Mouse (Mus musculus) hindbrain, embryonic 16.5 days (tissue): ENCODE data around the gene Hspa5. TPM values are rescaled to one million over a fixed set of nuclear protein-coding genes. Genes with fewer than 3 reads are reported as not detected.

ENCODE experiments used
- ATAC-seq: fragments of 200-750 bp; cut with Nextera tagmentation; 2 replicates; pipeline ENCODE4 v1.8.0; 2017; ENCODE audit warnings: moderate TSS enrichment, moderate library complexity
- H3K27ac ChIP-seq: fragments of 300-500 bp; sonication (generic); 2 replicates; pipeline ENCODE4 v1.5.1; 2014; ENCODE audit warnings: low read depth, mild to moderate bottlenecking, control low read depth, low read length, moderate library complexity
- H3K27me3 ChIP-seq: fragments of 300-500 bp; sonication (generic); replicated peaks from 2 replicates; pipeline ENCODE4 v1.6.1; 2014; ENCODE audit warnings: low read length; ENCODE audit not compliant: control insufficient read depth, insufficient read depth
- H3K36me3 ChIP-seq: fragments of 300-500 bp; sonication (generic); 2 replicates; pipeline ENCODE4 v1.6.1; 2014; ENCODE audit warnings: mild to moderate bottlenecking, low read length, moderate library complexity, mixed read lengths; ENCODE audit not compliant: control insufficient read depth, insufficient read depth
- H3K4me1 ChIP-seq: fragments of 300-500 bp; sonication (generic); 2 replicates; pipeline ENCODE4 v1.6.1; 2014; ENCODE audit warnings: low read depth, low read length; ENCODE audit not compliant: control insufficient read depth, insufficient read depth
- H3K4me2 ChIP-seq: fragments of 300-500 bp; sonication (generic); 2 replicates; pipeline ENCODE4 v1.6.1; 2014; ENCODE audit warnings: mild to moderate bottlenecking, low read length, control low read depth, moderate library complexity
- H3K4me3 ChIP-seq: fragments of 300-500 bp; sonication (generic); 2 replicates; pipeline ENCODE4 v1.5.1; 2014; ENCODE audit warnings: mild to moderate bottlenecking, low read length, control low read depth, moderate library complexity
- H3K9ac ChIP-seq: fragments of 300-500 bp; sonication (generic); 2 replicates; pipeline ENCODE4 v1.6.1; 2014; ENCODE audit warnings: low read depth, mild to moderate bottlenecking, control low read depth, low read length, moderate library complexity
- H3K9me3 ChIP-seq: fragments of 300-500 bp; sonication (generic); 2 replicates; pipeline ENCODE4 v1.6.1; 2014; ENCODE audit warnings: mild to moderate bottlenecking, low read length, moderate library complexity; ENCODE audit not compliant: control insufficient read depth
- WGBS: fragments of 180-500 bp; shearing (Covaris S2); extraction: QIAGEN DNeasy Blood & Tissue Kit; methylation state at CpG from one replicate; pipeline ENCODE4 v1.1.7; 2014; 5-methylcytosine and 5-hydroxymethylcytosine counted together
- polyA plus RNA-seq: library from polyadenylated mRNA; unstranded; fragments of >200 nt; fragmentation: Nextera tagmentation; extraction: Ambion mirVana; gene quantifications from 2 replicates; pipeline ENCODE4 v1.2.1, GENCODE M21; 2015

Hspa5 gene
- 442 and 458 TPM in 2 replicates for polyA plus RNA-seq

GRCm38 (mm10) chr2:34771368-34772226 is at the start of gene Hspa5:
Hspa5 (plus strand) TSS chr2:34771970.
- Histone ChIP-seq H3K27me3 (no peaks in the 10 kb centered on the region), H3K4me2 (peak within 1 kb of the TSS; percentile 75), H3K9me3 (no peaks in the 10 kb centered on the region), H3K9ac (peak within 1 kb of the TSS; percentile 96), H3K27ac (peak within 1 kb of the TSS; percentile 89), H3K36me3 (peaks cover 30% of the 10 kb centered on the region), H3K4me1 (peaks cover 39% of the 10 kb centered on the region), H3K4me3 (peak within 1 kb of the TSS; percentile 61)
- peak; percentile 99 for ATAC-seq
- WGBS, result under 1% methylated on average over 60 of the region's 60 CpGs

GRCm38 (mm10) chr2:34725269-34725668 is 46.5 kb upstream of the Hspa5 start:
- no peak overlapping the region for H3K4me2 ChIP-seq
- no peaks in the 10 kb centered on the region for H3K9me3 ChIP-seq
- no peaks in the 10 kb centered on the region for H3K27me3 ChIP-seq
- 95% methylated on average over 5 of the region's 5 CpGs for WGBS
- H3K36me3 ChIP-seq, result peaks cover 30% of the 10 kb centered on the region
- H3K9ac ChIP-seq, result no peak overlapping the region
- ATAC-seq, result no peak
- no peak overlapping the region for H3K27ac ChIP-seq
- no peaks in the 10 kb centered on the region for H3K4me1 ChIP-seq
- H3K4me3 ChIP-seq, result no peak overlapping the region

GRCm38 (mm10) chr2:34727045-34727728 is 44.6 kb upstream of the Hspa5 start:
- Histone ChIP-seq H3K4me2 (no peak overlapping the region), H3K36me3 (peaks cover 27% of the 10 kb centered on the region), H3K4me3 (no peak overlapping the region), H3K27me3 (no peaks in the 10 kb centered on the region), H3K27ac (no peak overlapping the region), H3K9ac (no peak overlapping the region), H3K4me1 (no peaks in the 10 kb centered on the region), H3K9me3 (no peaks in the 10 kb centered on the region)
- 96% methylated on average over 8 of the region's 8 CpGs for WGBS
- no peak for ATAC-seq

GRCm38 (mm10) chr2:34736626-34737025 is 35.1 kb upstream of the Hspa5 start:
- Histone ChIP-seq H3K27ac (no peak overlapping the region), H3K27me3 (no peaks in the 10 kb centered on the region), H3K9ac (no peak overlapping the region), H3K9me3 (no peaks in the 10 kb centered on the region), H3K4me3 (no peak overlapping the region), H3K36me3 (no peaks in the 10 kb centered on the region), H3K4me2 (no peak overlapping the region), H3K4me1 (no peaks in the 10 kb centered on the region)
- ATAC-seq, result no peak
- 79% methylated on average over 1 of the region's 1 CpGs for WGBS

GRCm38 (mm10) chr2:34737911-34738310 is 33.9 kb upstream of the Hspa5 start:
- WGBS, result 75% methylated on average over 1 of the region's 1 CpGs
- ATAC-seq, result no peak
- no peaks in the 10 kb centered on the region for H3K9me3 ChIP-seq
- H3K4me2 ChIP-seq, result no peak overlapping the region
- no peak overlapping the region for H3K27ac ChIP-seq
- no peaks in the 10 kb centered on the region for H3K4me1 ChIP-seq
- H3K36me3 ChIP-seq, result no peaks in the 10 kb centered on the region
- H3K9ac ChIP-seq, result no peak overlapping the region
- no peaks in the 10 kb centered on the region for H3K27me3 ChIP-seq
- H3K4me3 ChIP-seq, result no peak overlapping the region

- Histone ChIP-seq H3K27ac (no peak overlapping the region), H3K4me3 (no peak overlapping the region), H3K9me3 (no peaks in the 10 kb centered on the region), H3K4me1 (no peaks in the 10 kb centered on the region), H3K4me2 (no peak overlapping the region), H3K27me3 (no peaks in the 10 kb centered on the region), H3K9ac (no peak overlapping the region), H3K36me3 (peaks cover 2% of the 10 kb centered on the region; the same call in 1 of the 2 replicates)
- 76% methylated on average over 1 of the region's 1 CpGs for WGBS
- ATAC-seq, result no peak
These were observed 31.9 kb upstream of the Hspa5 start for GRCm38 (mm10) chr2:34739684-34740391.

GRCm38 (mm10) chr2:34741390-34742159 is 30.2 kb upstream of the Hspa5 start:
- H3K27me3 ChIP-seq, result no peaks in the 10 kb centered on the region
- no peaks in the 10 kb centered on the region for H3K4me1 ChIP-seq
- 94% methylated on average over 12 of the region's 12 CpGs for WGBS
- ATAC-seq, result no peak
- no peak overlapping the region for H3K4me3 ChIP-seq
- no peak overlapping the region for H3K4me2 ChIP-seq
- peaks cover 2% of the 10 kb centered on the region; the same call in 1 of the 2 replicates for H3K36me3 ChIP-seq
- H3K27ac ChIP-seq, result no peak overlapping the region
- H3K9me3 ChIP-seq, result no peaks in the 10 kb centered on the region
- H3K9ac ChIP-seq, result no peak overlapping the region

- no peaks in the 10 kb centered on the region for H3K4me1 ChIP-seq
- H3K27ac ChIP-seq, result no peak overlapping the region
- H3K4me2 ChIP-seq, result no peak overlapping the region
- WGBS, result 97% methylated on average over 8 of the region's 8 CpGs
- H3K9me3 ChIP-seq, result no peaks in the 10 kb centered on the region
- H3K9ac ChIP-seq, result no peak overlapping the region
- peaks cover 2% of the 10 kb centered on the region; the same call in 1 of the 2 replicates for H3K36me3 ChIP-seq
- H3K27me3 ChIP-seq, result no peaks in the 10 kb centered on the region
- no peak overlapping the region for H3K4me3 ChIP-seq
- no peak for ATAC-seq
These were observed 29.1 kb upstream of the Hspa5 start for GRCm38 (mm10) chr2:34742675-34743074.
